Mouse (Mus musculus): ENCODE measurements around the gene Bcat2. TPM values are rescaled to one million over a fixed set of nuclear protein-coding genes. Genes with fewer than 3 reads are reported as not detected.
A peak's percentile ranks its signal among the peaks of the same experiment; 100 is the strongest.

Bcat2 gene
- polyA plus RNA-seq, 1 experiment from 2014 or later: 18.9 TPM

DNA sequence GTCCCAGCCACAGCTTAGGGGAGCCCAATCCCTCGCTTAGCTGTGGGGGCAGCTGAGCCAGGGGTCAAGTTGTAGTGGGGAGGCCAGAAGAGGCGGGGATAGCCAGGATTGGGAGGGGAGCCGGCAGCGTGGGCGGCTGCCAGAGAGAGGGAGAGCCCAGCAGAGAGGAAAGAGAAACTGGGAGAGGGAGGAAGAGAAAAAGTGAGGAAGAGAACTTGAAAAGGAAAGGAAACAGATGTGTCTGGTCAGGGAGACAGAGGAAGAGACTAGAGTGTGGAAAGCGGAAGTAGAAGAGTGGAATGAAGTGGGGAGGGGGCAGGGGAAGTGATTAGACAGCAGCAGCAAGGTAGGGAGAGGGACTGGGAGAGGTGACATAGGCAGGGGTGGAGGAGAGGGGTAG is 40.5 kb upstream of the Bcat2 start:
- Histone ChIP-seq H3K36me3 (ENCODE audit: poor library complexity, severe bottlenecking) (peaks cover 1% of the 10 kb centered on the region; the same call in 1 of the 2 replicates), H3K27ac (no peak overlapping the region), H3K4me1 (peaks cover 14% of the 10 kb centered on the region), H3K27me3 (no peaks in the 10 kb centered on the region), H3K9ac (no peak overlapping the region), H3K4me3 (no peak overlapping the region), H3K4me2 (no peak overlapping the region), H3K9me3 (replicated peaks) (no peaks in the 10 kb centered on the region)
- 21% methylated on average over 6 of the region's 6 CpGs for WGBS
- no peak for ATAC-seq

- Histone ChIP-seq H3K27ac (no peak overlapping the region), H3K4me1 (peaks cover 2% of the 10 kb centered on the region), H3K36me3 (ENCODE audit: poor library complexity, severe bottlenecking) (no peaks in the 10 kb centered on the region), H3K4me3 (no peak overlapping the region), H3K9ac (no peak overlapping the region), H3K27me3 (no peaks in the 10 kb centered on the region), H3K4me2 (no peak overlapping the region), H3K9me3 (replicated peaks) (no peaks in the 10 kb centered on the region)
- ATAC-seq: no peak
- 79% methylated on average over 2 of the region's 2 CpGs for WGBS
Measured at GRCm38 (mm10) chr7:45530643-45531042, 39.3 kb upstream of the Bcat2 start.

- Histone ChIP-seq H3K36me3 (ENCODE audit: poor library complexity, severe bottlenecking) (no peaks in the 10 kb centered on the region), H3K4me1 (peaks cover 9% of the 10 kb centered on the region), H3K4me3 (no peak overlapping the region), H3K27ac (no peak overlapping the region), H3K4me2 (no peak overlapping the region), H3K27me3 (no peaks in the 10 kb centered on the region), H3K9ac (no peak overlapping the region), H3K9me3 (replicated peaks) (no peaks in the 10 kb centered on the region)
- ATAC-seq: no peak
- WGBS: 89% methylated on average over 1 of the region's 1 CpGs
Measured at GRCm38 (mm10) chr7:45535676-45536075, 34.3 kb upstream of the Bcat2 start.

DNA sequence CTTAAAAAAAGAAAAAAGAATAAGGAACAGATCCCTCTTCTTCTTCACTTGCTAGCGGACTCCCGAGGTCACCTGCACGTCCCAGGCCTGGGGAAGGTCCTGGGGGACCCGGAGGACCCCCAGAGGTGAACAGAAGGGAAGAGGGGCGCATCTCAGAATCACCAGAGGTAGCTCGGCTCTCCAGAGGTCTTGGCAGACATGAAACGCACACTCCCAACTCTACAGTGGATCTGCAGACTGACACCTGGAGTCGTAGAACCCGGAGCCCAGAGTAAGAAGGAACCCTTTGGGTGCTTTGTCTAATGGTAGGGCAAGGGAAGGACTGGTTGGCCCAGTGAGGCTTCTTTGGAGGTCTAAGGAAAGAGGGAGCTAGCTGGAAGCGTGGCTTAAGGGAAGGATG is 32.4 kb upstream of the Bcat2 start:
- Histone ChIP-seq H3K36me3 (ENCODE audit: poor library complexity, severe bottlenecking) (no peaks in the 10 kb centered on the region), H3K4me2 (peak overlapping the region; percentile 71), H3K4me3 (peak overlapping the region; percentile 58), H3K4me1 (peaks cover 9% of the 10 kb centered on the region), H3K9ac (peak overlapping the region; percentile 74), H3K27ac (no peak overlapping the region), H3K27me3 (no peaks in the 10 kb centered on the region), H3K9me3 (replicated peaks) (no peaks in the 10 kb centered on the region)
- no peak for ATAC-seq
- WGBS: 78% methylated on average over 10 of the region's 10 CpGs

DNA sequence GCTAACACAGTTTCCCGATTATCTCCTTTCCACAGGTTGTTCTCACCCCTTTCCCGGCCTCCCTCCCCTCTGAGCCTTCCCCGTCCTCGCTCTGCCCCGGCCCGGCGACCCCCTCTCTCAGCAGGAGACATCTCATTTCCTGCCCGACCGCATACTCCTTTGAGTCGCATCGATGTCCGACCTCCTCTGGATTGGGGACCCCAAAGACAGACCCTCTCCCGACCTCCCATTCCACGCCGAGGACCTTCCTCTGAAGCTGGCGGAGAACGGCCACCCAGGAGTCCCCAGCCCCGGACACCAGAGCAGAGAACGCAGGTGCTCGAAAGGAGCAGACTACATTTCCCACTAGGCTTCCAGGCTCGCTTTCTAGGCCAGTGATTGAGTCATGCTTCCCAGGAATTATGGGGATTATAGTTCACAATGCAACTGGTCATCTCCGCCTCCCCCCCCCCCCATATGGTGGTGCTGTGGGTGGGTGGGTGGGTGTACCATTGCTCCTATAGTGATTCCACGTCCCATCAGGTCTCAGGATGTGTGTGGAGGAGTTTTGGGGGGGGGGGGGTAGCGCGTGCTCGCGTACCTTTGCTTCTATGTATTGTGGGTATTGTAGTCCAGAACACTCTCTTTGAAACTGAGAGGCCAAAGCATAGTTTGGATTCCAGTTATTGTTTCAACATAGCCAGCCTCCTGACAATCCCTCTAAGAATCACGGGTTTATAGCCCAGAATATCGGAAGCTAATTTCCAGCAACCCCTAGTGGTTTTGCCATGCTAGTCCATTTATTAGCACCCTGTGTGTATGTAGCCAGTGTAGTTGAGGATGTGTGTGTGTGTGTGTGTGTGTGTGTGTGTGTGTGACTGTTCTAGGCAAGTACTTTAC is 31.6 kb upstream of the Bcat2 start:
- Histone ChIP-seq H3K4me2 (peak overlapping the region; percentile 71), H3K27ac (no peak overlapping the region), H3K4me1 (peaks cover 9% of the 10 kb centered on the region), H3K4me3 (peak overlapping the region; percentile 58), H3K27me3 (no peaks in the 10 kb centered on the region), H3K9ac (peak overlapping the region; percentile 74), H3K9me3 (replicated peaks) (no peaks in the 10 kb centered on the region), H3K36me3 (ENCODE audit: poor library complexity, severe bottlenecking) (no peaks in the 10 kb centered on the region)
- ATAC-seq: peak; percentile 90
- 1% methylated on average over 29 of the region's 29 CpGs for WGBS

- Histone ChIP-seq H3K27me3 (no peaks in the 10 kb centered on the region), H3K4me1 (peaks cover 9% of the 10 kb centered on the region), H3K9me3 (replicated peaks) (no peaks in the 10 kb centered on the region), H3K4me2 (no peak overlapping the region), H3K36me3 (ENCODE audit: poor library complexity, severe bottlenecking) (no peaks in the 10 kb centered on the region), H3K27ac (no peak overlapping the region), H3K4me3 (no peak overlapping the region), H3K9ac (no peak overlapping the region)
- no peak; the same call in 1 of the 2 replicates for ATAC-seq
- WGBS: 82% methylated on average over 3 of the region's 3 CpGs
Measured at GRCm38 (mm10) chr7:45539095-45539494, 30.9 kb upstream of the Bcat2 start.

DNA sequence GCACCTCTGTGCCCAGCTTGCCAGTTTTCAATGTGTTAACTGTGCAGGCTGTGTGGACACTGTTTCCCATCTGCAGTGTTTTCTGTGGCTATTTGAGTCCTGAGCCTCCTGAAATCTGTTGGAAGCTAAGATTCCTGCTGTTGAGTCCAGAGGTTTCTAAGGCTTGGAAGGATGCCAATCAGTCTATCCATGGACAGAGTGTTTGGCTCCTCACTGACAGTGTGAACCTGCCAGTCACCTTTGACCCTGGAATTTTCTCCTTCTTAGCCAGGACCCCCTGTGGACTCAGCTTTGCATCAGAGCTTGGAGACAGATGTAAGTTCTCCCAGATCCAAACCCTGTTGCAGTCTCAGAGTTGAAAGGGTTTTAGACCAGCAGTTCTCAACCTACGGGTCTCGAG is 29.7 kb upstream of the Bcat2 start:
- ATAC-seq: no peak
- no peaks in the 10 kb centered on the region for H3K36me3 ChIP-seq (ENCODE audit: poor library complexity, severe bottlenecking)
- no peak overlapping the region for H3K4me2 ChIP-seq
- H3K4me1 ChIP-seq: peaks cover 9% of the 10 kb centered on the region
- WGBS: 78% methylated on average over 2 of the region's 2 CpGs
- H3K9me3 ChIP-seq (replicated peaks): peaks cover 4% of the 10 kb centered on the region; the same call in 1 of the 2 replicates
- H3K4me3 ChIP-seq: no peak overlapping the region
- H3K27ac ChIP-seq: no peak overlapping the region
- no peaks in the 10 kb centered on the region for H3K27me3 ChIP-seq
- no peak overlapping the region for H3K9ac ChIP-seq

- no peak overlapping the region for H3K9ac ChIP-seq
- peaks cover 4% of the 10 kb centered on the region; the same call in 1 of the 2 replicates for H3K9me3 ChIP-seq (replicated peaks)
- H3K27me3 ChIP-seq: no peaks in the 10 kb centered on the region
- no peak overlapping the region for H3K4me2 ChIP-seq
- ATAC-seq: no peak
- no peaks in the 10 kb centered on the region for H3K36me3 ChIP-seq (ENCODE audit: poor library complexity, severe bottlenecking)
- no peak overlapping the region for H3K27ac ChIP-seq
- no peak overlapping the region for H3K4me3 ChIP-seq
- WGBS: 93% methylated on average over 1 of the region's 1 CpGs
- no peaks in the 10 kb centered on the region for H3K4me1 ChIP-seq
Measured at GRCm38 (mm10) chr7:45544525-45544924, 25.4 kb upstream of the Bcat2 start.

GRCm38 (mm10) chr7:45549641-45550436 is 20.1 kb upstream of the Bcat2 start:
- H3K27me3 ChIP-seq: no peaks in the 10 kb centered on the region
- peak overlapping the region; percentile 26; the same call in 1 of the 2 replicates for H3K9ac ChIP-seq
- no peaks in the 10 kb centered on the region for H3K9me3 ChIP-seq (replicated peaks)
- ATAC-seq: no peak
- H3K4me1 ChIP-seq: no peaks in the 10 kb centered on the region
- H3K4me3 ChIP-seq: no peak overlapping the region
- H3K36me3 ChIP-seq (ENCODE audit: poor library complexity, severe bottlenecking): no peaks in the 10 kb centered on the region
- H3K27ac ChIP-seq: no peak overlapping the region
- H3K4me2 ChIP-seq: no peak overlapping the region
- 87% methylated on average over 16 of the region's 16 CpGs for WGBS

- Histone ChIP-seq H3K27ac (no peak overlapping the region), H3K36me3 (ENCODE audit: poor library complexity, severe bottlenecking) (no peaks in the 10 kb centered on the region), H3K4me3 (no peak overlapping the region), H3K4me1 (no peaks in the 10 kb centered on the region), H3K9me3 (replicated peaks) (no peaks in the 10 kb centered on the region), H3K9ac (no peak overlapping the region), H3K27me3 (no peaks in the 10 kb centered on the region), H3K4me2 (no peak overlapping the region)
- 83% methylated on average over 11 of the region's 11 CpGs for WGBS
- no peak for ATAC-seq
Measured at GRCm38 (mm10) chr7:45550821-45551511, 19.0 kb upstream of the Bcat2 start.

- Histone ChIP-seq H3K4me2 (no peak overlapping the region), H3K36me3 (ENCODE audit: poor library complexity, severe bottlenecking) (no peaks in the 10 kb centered on the region), H3K9ac (no peak overlapping the region), H3K27ac (no peak overlapping the region), H3K9me3 (replicated peaks) (no peaks in the 10 kb centered on the region), H3K4me3 (no peak overlapping the region), H3K27me3 (no peaks in the 10 kb centered on the region), H3K4me1 (no peaks in the 10 kb centered on the region)
- ATAC-seq: no peak
- 80% methylated on average over 8 of the region's 8 CpGs for WGBS
Measured at GRCm38 (mm10) chr7:45551512-45551883, 18.5 kb upstream of the Bcat2 start.

GRCm38 (mm10) chr7:45553519-45553918 is 16.4 kb upstream of the Bcat2 start:
- ATAC-seq: no peak
- H3K9ac ChIP-seq: no peak overlapping the region
- H3K4me2 ChIP-seq: no peak overlapping the region
- no peaks in the 10 kb centered on the region for H3K9me3 ChIP-seq (replicated peaks)
- H3K36me3 ChIP-seq (ENCODE audit: poor library complexity, severe bottlenecking): no peaks in the 10 kb centered on the region
- no peak overlapping the region for H3K4me3 ChIP-seq
- H3K27me3 ChIP-seq: no peaks in the 10 kb centered on the region
- no peak overlapping the region for H3K27ac ChIP-seq
- no peaks in the 10 kb centered on the region for H3K4me1 ChIP-seq
- 70% methylated on average over 8 of the region's 8 CpGs for WGBS
